Mouse (Mus musculus): ENCODE results near the gene Tmem203.
"Not testable (repeated sequence)": the region's sequence is repeated elsewhere in the genome, so short reads cannot be mapped to it uniquely, and the experiment has no call there.

Gene Tmem203

DNA sequence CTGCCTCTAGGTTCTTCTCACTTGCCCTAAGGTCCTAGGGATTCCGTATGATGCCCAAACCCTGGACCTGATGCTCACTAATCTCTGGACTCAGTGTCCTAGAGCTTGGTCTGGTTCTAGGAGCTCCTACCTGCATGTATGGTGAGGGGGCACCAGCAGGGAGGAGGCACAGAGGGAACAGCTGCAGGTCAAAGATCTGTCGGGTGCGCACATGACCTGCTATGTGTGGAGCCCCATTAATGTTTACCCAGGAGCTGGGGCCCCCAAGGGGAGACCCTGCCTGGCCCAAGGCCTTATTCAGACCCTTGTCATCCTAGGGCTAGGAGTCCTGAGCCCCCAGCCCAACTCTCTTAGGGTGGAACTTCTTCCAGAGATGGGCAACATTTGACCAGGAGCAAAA is 21.2 kb upstream of the Tmem203 start, which contains the start of gene Slc34a3:
TSS of gene Slc34a3 (minus strand) at position 315 of the 400 bp plus-strand sequence.
- DNase-seq (ENCODE audit: low spot score), result no peak

DNA sequence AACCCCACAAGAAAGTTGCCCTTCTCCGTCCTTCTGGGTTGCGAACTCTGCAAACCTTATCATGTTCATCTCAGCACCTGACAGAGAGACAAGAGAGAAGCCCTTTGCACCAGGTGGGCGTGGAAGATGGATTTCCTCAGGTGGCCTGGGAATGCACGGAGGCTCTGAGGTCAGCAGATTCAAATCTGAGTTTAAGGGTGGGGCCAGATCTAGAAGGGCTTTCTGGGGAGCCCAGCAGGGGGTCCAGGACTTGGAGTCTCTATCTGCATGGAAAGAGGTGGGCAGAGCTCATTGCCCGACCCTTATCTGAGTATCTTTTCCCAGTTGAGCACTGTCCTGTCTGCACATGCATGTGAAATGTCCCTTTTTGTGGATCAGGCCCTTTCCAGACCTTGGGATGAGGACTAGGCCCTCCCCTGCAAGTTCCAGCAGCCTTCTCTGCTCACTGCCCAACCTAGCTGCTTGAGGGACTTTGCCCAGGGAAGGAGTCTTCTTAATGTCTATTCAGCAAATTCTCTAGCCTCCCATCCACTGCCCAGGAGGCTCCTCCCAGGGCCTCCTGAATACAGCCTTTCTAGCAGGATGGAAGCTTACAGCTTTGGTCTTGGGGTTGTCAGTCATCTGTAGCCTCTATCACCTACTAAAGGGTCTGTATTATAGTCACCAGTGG is 20.6 kb upstream of the Tmem203 start:
- no peak for DNase-seq (ENCODE audit: low spot score)

DNA sequence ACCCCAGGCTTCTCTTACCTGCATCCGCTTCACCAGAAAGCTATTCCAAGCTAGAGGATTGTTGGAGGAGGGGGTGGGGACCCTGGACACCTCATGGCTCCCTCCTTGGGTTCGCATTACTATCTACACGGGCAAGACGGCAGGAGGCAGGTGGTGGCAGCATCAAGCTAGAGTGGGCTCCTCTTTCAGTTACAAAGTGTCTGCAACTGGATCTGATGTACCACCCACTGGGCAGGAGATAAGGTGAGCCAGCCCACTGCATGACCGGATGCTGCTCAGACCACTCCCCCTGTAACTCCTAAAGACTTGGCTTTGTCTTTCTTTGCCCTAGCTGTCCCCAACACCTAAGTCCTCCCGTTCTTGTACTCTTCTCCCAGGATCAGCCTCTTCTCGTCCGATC is 18.6 kb upstream of the Tmem203 start, which contains the start of gene Rnf224:
TSS of gene Rnf224 (minus strand) at position 174 of the 400 bp plus-strand sequence.
- DNase-seq (ENCODE audit: low spot score), result peak; percentile 17

DNA sequence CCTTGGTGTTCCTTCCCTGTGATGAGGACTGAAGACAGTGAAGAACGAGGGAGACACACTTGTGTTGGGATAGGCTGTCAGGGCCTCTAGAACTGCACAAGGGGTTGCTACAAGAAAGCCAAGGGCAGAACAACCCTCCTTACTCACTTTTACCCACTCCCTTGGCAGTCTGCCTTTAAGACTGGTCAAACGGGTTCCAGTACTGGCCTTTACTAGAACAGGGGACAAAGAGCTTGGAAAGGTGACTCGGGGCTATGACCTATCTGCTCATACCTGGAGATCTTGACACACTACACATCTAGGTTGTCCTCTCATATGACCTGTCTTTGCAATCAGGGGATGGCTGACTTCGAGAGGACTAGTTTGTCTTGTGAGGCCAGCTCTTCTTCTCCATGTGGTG is 17.7 kb upstream of the Tmem203 start:
- DNase-seq (ENCODE audit: low spot score), result no peak

DNA sequence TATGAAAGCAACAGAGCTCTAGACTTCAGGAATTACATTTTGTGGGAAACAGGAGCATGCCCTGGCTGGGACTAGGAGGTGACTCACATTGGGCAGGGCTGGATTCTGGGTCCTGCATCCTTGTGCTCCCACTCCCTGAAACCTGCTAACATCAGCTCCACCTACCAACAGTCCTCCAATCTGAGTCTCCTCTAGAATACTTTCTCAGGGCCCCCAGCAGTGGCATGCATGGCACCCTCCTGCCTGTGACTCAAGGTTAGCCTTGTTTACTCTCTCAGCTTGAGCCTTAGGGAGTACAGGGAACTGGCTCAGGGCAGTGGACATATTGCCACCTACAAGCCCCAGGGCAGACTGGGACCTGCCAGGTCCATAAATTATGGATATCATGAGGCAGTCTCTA is 17.1 kb upstream of the Tmem203 start:
- no peak for DNase-seq (ENCODE audit: low spot score)

DNA sequence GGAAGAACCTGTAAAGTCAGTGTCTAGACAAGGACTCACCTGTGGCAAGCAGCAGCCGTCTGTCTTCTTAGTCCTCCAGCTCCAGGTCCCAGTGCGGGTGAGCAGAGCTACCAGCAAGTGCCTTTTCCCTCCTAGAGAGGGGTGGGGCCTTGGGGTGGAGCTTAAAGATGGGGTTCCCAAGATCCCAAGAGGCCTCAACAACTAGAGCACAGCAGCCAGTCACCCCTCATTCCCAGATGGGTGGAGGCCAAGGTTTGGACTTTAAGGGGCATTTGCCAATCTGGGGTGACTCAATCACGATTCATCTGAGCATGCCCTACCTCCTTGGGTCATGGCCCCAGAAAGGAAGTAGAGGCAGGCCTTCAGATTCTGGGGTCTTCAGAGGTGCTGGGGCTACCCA is 15.5 kb upstream of the Tmem203 start:
- no peak for DNase-seq (ENCODE audit: low spot score)

DNA sequence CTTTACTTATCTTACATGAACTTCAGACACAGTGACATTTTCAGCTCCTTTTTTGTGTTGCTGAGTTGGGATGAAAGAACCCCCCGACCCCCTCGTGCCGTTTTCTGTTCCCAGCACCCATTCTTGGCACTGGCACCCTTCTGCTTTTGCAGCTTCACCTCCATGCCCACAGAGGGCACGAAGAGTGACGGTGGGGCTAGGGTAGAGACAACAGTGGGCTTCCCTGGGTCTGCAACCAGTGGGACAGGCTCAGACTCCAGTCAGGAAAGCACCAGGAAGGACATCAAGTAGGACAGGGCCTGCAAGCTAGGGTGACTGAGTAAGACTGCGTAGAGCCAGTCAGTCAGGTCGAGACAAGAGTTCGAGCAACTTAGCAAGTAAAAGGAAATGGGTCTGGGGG is 14.9 kb upstream of the Tmem203 start:
- no peak for DNase-seq (ENCODE audit: low spot score)

DNA sequence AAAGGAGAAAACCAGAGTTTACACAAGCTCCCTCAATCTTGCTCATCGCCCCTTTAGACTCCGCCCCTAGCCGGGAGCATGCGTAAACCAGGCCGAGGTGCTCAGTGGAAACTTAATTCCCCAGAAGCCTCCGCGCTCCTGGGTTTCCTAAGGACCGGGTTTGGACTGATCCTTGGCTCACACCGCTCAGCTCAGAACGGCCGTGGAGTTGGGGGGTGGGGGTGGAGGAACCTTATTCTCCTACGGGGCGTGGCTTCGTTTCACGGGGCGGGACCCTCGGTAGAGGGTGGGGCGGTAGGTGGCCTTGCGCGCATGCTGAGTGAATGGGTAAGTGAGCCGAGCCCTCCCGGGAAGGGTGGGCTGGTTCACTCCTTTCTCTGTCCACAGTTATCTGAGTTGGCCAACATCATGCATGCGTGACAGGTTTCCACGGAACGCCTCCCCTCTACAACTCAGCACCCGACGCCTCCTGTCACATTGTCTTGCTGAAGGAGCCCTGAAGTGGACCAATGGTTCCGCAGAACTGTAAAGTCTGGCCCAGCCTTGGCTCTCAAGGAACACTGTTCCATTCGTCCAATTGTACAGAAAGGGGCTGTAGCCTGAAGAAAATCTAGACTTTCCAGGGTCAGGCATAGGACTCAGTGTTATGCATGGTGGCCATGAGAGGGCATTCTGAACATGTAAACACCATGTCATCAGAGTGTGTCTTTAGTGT is 14.4 kb upstream of the Tmem203 start:
- peak; percentile 86 for DNase-seq (ENCODE audit: low spot score)

DNA sequence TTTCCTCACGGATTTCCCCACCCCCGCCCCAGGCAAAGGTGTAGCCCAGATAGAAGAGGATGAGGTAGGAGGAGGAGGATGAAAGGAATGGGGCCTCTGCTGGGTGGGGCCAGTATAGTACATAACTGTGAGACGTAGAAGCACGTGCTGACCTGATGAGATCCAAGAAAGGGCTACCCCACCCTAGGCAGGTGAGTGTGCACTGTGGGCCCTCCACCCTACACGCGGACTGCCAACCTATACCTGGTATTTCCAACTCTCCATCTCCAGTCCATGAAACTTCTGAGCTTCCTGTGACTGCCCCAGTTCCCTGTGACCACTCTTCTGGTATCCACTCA is 13.8 kb upstream of the Tmem203 start:
- DNase-seq (ENCODE audit: low spot score), result no peak

DNA sequence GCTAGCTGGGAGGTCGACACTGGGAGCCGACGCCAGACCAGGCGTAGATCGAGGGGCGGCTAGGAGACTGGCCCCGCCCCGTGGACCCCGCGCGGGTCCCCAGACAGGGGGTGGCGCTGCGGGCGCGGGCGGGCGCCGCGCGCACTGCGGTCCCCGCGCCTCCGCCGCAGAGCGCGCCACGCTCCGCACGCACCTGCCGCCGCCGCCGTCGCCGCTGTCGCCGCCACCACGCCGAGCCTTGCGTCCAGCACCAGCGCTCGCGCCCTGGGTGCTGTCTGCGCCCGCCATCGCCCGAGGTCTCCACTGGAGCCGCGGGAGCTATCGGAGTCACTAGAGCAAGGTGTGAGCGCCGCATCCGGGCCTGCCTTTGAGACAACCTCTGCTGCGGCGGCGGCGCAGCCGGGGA is 13.1 kb upstream of the Tmem203 start, which contains the start of the genes Rnf208 and Cysrt1:
TSS of gene Rnf208 (plus strand) at position 155 of the 406 bp plus-strand sequence.
TSS of gene Cysrt1 (minus strand) at position 352 of the 406 bp plus-strand sequence.
- peak; percentile 38 for DNase-seq (ENCODE audit: low spot score)

DNA sequence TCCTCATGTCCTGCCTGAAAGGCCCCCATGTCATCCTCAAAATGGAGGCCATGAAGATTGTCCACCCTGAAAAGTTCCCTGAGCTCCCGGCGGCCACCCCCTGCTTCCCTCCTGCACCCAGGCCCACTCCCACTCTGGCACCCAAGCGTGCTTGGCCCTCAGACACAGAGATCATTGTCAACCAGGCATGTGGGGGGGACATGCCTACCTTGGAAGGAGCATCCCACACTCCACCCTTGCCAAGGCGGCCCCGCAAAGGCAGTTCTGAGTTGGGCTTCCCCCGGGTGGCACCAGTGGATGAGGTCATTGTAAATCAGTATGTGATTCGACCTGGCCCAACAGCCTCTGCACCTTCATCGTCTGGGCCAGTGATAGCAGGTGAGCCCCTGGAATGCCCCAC is 11.9 kb upstream of the Tmem203 start:
- DNase-seq (ENCODE audit: low spot score), result no peak

DNA sequence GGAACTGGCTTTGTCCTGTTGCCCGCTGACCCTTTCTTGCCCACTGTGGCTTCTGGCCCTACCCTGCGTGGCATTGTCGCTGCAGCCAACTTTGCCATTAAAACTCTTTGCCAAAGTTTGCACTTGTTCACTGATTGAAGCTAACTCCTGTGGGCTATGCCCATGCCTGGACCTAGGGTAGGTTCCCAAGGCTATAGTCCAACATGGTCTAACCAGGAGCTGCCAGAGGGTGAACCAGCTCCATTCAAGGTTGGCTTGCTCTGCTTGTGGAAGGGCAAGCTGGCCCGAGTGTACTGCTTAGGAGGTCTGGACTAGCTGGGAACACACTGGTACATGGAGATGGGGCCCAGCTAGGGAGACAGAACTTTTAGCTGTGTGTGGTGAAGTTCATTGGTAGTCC is 11.1 kb upstream of the Tmem203 start:
- DNase-seq (ENCODE audit: low spot score), result no peak

DNA sequence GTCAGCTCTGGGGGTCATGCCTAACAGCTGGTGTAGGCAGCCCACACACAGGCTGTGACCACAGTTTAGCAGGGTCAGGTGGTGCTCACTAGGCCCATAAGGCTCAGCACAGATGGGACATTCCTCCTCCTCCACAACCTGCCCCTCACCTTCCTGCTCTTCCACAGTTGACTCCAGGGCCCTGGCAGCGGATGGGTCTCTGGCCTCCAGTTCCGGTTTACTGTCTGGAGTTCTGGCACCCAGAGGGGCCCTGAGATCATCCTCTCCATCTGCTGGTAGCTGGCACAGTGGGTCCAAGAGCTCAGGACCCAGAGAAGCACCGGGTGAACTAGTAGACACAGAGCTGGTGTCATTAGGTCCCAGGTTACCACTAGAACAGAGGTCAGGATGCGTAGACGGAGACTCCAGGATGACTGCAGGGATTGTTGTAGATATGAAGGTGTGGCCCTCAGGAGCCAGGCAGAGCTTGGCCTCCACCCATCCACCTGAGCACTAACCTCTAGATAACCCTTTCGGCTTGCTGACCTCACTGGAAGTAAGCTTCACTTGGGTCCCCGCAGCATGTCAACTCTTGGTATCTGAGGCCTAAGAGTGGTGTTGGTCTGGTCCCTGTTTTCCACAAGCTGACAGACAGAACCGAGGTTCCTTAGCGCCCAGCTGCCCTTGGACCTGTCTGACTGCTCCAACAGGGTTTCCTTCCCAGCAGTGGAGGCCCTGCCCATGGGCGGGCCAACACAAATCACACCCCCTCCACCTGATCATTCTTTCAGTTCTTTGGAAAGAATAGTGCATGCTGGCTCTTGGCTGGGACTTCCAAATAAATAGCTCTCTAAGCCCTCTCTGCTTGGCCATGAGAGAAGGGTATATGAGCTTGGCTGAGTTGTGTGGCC is 8.8 kb upstream of the Tmem203 start, which contains the start of gene AL732309.1:
TSS of gene AL732309.1 (minus strand) at position 681 of the 890 bp plus-strand sequence.
- no peak for DNase-seq (ENCODE audit: low spot score)

DNA sequence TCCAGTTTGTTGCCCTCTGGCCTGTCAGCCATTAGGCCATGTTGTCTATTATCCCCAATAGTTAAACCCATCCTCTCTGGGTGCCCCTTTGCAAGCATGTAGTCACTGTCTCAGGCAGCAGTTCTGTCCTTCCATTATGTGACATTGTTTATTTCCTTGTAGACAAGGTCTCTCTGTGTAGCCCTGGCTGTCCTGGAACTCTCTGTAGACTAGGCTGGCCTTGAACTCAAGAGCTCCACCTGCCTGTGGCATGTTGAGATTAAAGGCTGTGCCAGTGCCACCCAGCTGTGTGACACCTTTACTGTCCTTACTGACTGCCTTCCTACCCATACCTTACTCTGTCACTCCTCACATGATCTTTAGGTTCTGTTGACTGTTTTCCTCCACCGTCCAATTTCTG is 2.9 kb upstream of the Tmem203 start:
- DNase-seq (ENCODE audit: low spot score), result no peak

DNA sequence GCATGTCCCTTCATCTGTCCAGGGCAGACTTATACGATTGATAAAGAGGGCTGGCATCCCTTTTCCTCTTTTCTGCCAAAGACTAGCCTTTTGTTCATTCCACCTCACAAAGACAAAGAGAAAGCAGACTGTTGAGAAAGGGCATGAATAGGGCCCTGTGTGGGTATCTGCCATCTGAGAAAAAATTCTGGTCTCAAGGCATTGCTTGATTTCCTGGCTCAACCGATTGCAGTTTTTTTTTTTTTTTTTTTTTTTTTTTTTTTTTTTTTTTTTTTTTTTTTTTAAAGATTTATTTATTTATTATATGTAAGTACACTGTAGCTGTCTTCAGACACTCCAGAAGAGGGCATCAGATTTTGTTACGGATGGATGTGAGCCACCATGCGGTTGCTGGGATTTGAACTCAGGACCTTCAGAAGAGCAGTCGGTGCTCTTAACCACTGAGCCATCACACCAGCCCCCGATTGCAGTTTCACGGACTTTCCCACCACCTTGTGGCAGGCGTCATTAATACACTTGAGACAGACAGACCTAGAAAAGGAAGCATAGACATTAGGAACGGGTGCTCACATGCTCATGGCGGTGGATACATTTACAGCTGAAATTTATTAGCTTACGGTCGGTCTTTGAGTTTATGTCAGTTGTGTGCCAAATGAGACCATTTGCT is 1.3 kb downstream of the Tmem203 start:
- peak; percentile 48 for DNase-seq (ENCODE audit: low spot score)

DNA sequence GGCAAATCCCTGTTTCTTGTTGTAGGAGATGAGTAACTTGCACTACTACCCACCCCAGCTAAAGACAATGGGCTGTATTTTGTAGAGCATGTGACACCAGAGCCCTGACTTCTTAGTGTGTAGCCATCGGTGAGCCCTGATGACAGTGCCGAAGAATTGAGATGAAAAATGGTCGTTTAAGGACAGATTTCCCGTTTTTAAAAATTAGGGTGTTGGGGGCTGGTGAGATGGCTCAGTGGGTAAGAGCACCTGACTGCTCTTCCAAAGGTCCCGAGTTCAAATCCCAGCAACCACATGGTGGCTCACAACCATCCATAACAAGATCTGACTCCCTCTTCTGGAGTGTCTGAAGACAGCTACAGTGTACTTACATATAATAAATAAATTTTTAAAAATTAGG is 2.0 kb downstream of the Tmem203 start:
- DNase-seq (ENCODE audit: low spot score), result not testable (repeated sequence)

DNA sequence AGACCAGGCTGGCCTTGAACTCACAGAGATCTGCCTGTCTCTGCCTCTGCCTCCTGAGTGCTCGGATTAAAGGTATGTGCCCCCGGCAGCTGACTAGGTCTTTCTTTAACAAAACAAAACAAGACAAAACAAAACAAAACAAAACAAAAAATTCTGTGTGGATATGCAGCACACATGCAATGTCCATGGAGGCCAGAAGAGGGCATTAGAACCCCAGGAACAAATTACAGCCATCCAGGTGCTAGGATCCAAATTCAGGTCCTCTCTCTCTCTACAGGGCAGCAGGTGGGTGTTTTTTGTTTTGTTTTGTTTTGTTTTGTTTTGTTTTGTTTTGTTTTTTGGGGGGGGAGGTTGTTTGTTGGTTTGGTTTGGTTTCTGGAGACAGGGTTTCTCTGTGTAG is 3.6 kb downstream of the Tmem203 start:
- no peak for DNase-seq (ENCODE audit: low spot score)

DNA sequence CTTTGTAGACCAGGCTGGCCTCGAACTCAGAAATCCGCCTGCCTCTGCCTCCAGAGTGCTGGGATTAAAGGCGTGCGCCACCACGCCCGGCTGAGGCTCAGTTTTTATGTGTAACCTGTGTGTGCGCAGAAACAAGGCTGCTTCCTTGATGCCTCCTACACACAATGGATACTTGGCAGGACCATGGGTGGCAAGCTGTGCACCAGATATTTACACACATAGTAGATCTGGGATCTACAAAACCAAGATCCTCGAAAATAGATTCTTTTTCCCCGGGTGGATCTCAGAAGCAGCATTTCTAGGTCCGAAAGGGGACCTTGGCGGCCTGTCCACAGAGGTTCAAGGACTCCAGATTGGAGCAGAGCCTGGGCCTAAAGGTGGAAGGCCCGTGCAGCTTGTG is 6.6 kb downstream of the Tmem203 start:
- no peak for DNase-seq (ENCODE audit: low spot score)

DNA sequence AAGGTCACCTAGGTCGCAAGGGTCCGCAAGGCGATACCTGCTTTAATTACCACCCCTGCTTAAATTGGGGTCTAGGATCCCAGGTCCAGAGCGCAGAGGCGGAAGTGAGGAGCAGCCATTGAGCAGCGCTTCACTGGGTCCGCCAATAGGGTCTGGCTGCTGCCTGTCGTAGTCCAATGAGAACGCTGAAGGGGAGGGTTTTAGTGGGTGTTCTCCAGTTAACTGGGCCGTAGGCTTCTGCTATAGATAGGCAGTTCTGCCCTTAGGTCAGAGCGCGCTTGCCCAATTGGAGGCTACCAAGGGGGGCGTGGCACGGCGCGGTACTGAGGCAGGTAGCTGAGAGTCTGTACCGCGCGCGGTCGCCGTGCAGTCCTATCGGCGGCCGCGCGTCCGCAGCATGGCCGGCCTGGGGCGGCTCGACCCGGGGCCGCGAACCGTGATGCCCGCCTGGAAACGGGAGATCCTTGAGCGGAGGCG is 7.1 kb downstream of the Tmem203 start, which contains the start of gene Tprn:
TSS of gene Tprn (plus strand) at position 328 of the 477 bp plus-strand sequence.
- DNase-seq (ENCODE audit: low spot score), result peak; percentile 98

DNA sequence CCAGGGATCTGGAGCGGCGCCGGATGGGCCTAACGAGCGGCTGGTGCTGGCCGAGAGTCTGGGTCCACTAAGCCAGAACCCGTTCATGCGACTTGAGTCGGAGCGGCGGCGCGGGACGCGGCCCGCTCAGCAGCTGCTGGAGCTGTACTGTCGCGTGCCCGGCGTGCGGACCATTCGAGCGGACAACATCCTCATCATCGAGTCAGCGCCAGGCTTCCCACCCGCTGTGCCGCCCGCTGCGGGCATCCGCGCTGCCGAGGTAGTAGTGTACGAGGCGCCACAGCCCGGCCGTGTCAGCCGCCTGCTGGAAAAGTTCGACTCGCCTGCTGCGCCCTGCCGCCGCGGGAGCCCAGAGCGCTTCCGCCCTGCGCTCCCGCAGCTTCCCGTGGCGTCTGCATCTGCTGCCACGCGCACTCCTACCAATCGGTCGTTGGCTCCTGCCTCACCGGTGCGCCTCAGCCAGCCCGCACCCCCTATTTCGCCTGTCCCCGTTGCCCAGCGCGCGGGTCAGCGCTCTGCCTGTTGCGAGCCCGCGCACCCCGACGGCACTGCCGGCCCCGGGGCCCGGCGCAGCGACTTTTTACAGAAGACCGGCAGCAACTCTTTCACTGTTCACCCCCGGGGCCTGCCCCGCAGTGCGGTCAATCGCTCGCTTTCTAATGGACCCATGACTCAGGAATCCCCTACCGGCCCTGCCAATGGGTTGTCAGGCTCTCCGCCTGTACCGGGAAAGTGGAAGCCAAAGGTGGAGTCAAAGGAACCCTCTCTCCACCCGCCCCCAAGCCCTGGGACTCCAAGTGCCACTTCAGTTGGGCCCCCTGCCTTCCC is 7.8 kb downstream of the Tmem203 start:
- peak; percentile 45 for DNase-seq (ENCODE audit: low spot score)
